Mouse (Mus musculus): Measurements from ENCODE around the gene Ndufa6.

DNA sequence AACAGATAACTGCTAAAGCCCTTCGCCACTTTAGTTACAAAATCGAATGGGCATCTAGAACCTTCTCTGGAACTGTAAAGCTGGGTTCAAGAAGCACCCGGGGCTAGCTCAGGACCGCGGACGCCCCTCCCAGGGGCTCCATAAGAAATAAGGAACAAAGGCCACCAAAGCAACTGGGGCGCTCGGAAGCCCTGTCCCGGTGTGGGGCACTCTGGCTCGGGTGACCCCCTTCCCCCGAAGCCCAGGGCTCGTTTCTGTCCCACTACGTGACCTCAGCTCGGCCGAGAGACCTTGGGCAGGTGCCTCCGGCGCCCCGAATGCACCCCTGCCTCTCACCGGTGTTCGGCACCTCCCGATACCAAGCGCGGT lies 393 bp downstream of the Ndufa6 start:
- no peak for TF ChIP-seq HCFC1 (IDR thresholded peaks at IDR 0.05; ENCODE audit: borderline replicate concordance, insufficient read depth, low read length)
- TF ChIP-seq ZC3H11A (IDR thresholded peaks at IDR 0.05; ENCODE audit: borderline replicate concordance, low read depth, low read length): no peak
- no peak for TF ChIP-seq MAFK (IDR thresholded peaks at IDR 0.05; ENCODE audit: insufficient read depth, low read depth, low read length)
